Mouse (Mus musculus): ENCODE data around the gene Prkcb.

The Prkcb gene

GRCm38 (mm10) chr7:122290165-122290564, 1.6 kb downstream of the Prkcb start:
- DNase-seq (ENCODE audit: low spot score), result peak; percentile 10

GRCm38 (mm10) chr7:122290771-122291170, 2.2 kb downstream of the Prkcb start:
- DNase-seq (ENCODE audit: low spot score), result no peak

GRCm38 (mm10) chr7:122292151-122292550, 3.6 kb downstream of the Prkcb start:
- DNase-seq (ENCODE audit: low spot score), result no peak

GRCm38 (mm10) chr7:122294111-122294510, 5.6 kb downstream of the Prkcb start:
- no peak for DNase-seq (ENCODE audit: low spot score)

GRCm38 (mm10) chr7:122295363-122295762, 6.8 kb downstream of the Prkcb start:
- no peak for DNase-seq (ENCODE audit: low spot score)

- no peak for DNase-seq (ENCODE audit: low spot score)
Observed at GRCm38 (mm10) chr7:122296331-122296730, 7.8 kb downstream of the Prkcb start.

- no peak for DNase-seq (ENCODE audit: low spot score)
Observed at GRCm38 (mm10) chr7:122296805-122297204, 8.3 kb downstream of the Prkcb start.

GRCm38 (mm10) chr7:122297627-122298026, 9.1 kb downstream of the Prkcb start:
- DNase-seq (ENCODE audit: low spot score), result no peak

GRCm38 (mm10) chr7:122298715-122299114, 10.2 kb downstream of the Prkcb start:
- DNase-seq (ENCODE audit: low spot score), result no peak

- DNase-seq (ENCODE audit: low spot score), result no peak
Observed at GRCm38 (mm10) chr7:122300538-122300937, 12.0 kb downstream of the Prkcb start.

GRCm38 (mm10) chr7:122302538-122302937, 14.0 kb downstream of the Prkcb start:
- no peak for DNase-seq (ENCODE audit: low spot score)

GRCm38 (mm10) chr7:122303988-122304387, 15.4 kb downstream of the Prkcb start:
- no peak for DNase-seq (ENCODE audit: low spot score)

GRCm38 (mm10) chr7:122304521-122304920, 16.0 kb downstream of the Prkcb start:
- no peak for DNase-seq (ENCODE audit: low spot score)

GRCm38 (mm10) chr7:122307241-122307640, 18.7 kb downstream of the Prkcb start:
- DNase-seq (ENCODE audit: low spot score), result no peak

GRCm38 (mm10) chr7:122308661-122309060, 20.1 kb downstream of the Prkcb start:
- no peak for DNase-seq (ENCODE audit: low spot score)

- no peak for DNase-seq (ENCODE audit: low spot score)
Observed at GRCm38 (mm10) chr7:122309909-122310725, 21.6 kb downstream of the Prkcb start.

- no peak for DNase-seq (ENCODE audit: low spot score)
Observed at GRCm38 (mm10) chr7:122310726-122311018, 22.1 kb downstream of the Prkcb start.

- DNase-seq (ENCODE audit: low spot score), result no peak
Observed at GRCm38 (mm10) chr7:122313690-122314477, 25.3 kb downstream of the Prkcb start.

- no peak for DNase-seq (ENCODE audit: low spot score)
Observed at GRCm38 (mm10) chr7:122315720-122316331, 27.3 kb downstream of the Prkcb start.

- no peak for DNase-seq (ENCODE audit: low spot score)
Observed at GRCm38 (mm10) chr7:122316681-122317080, 28.1 kb downstream of the Prkcb start.

- no peak for DNase-seq (ENCODE audit: low spot score)
Observed at GRCm38 (mm10) chr7:122317485-122317884, 28.9 kb downstream of the Prkcb start.

GRCm38 (mm10) chr7:122319566-122319965, 31.0 kb downstream of the Prkcb start:
- no peak for DNase-seq (ENCODE audit: low spot score)
